Mouse (Mus musculus): ENCODE data around the gene Slc6a19.
"Not testable (repeated sequence)": the region's sequence is repeated elsewhere in the genome, so short reads cannot be mapped to it uniquely, and the experiment has no call there.

Gene Slc6a19

GRCm38 (mm10) chr13:73704694-73705325 is at the start of gene Slc6a19:
Gene Slc6a19 (minus strand): TSS chr13:73704865.
- DNase-seq = no peak

- no peak for DNase-seq
Measured at GRCm38 (mm10) chr13:73751284-73751683, 46.6 kb upstream of the Slc6a19 start.

GRCm38 (mm10) chr13:73750435-73750834 is 45.8 kb upstream of the Slc6a19 start:
- DNase-seq = no peak

GRCm38 (mm10) chr13:73748663-73749440 is 44.2 kb upstream of the Slc6a19 start:
- no peak for DNase-seq

GRCm38 (mm10) chr13:73743662-73744061 is 39.0 kb upstream of the Slc6a19 start:
- no peak for DNase-seq

GRCm38 (mm10) chr13:73742944-73743343 is 38.3 kb upstream of the Slc6a19 start:
- peak; percentile 31 for DNase-seq

- not testable (repeated sequence) for DNase-seq
Measured at GRCm38 (mm10) chr13:73740399-73740944, 35.8 kb upstream of the Slc6a19 start.

- DNase-seq = no peak
Measured at GRCm38 (mm10) chr13:73736943-73737342, 32.3 kb upstream of the Slc6a19 start.

- DNase-seq = no peak
Measured at GRCm38 (mm10) chr13:73735928-73736327, 31.3 kb upstream of the Slc6a19 start.

GRCm38 (mm10) chr13:73735270-73735669 is 30.6 kb upstream of the Slc6a19 start:
- DNase-seq = no peak

GRCm38 (mm10) chr13:73734379-73734778 is 29.7 kb upstream of the Slc6a19 start:
- no peak for DNase-seq

GRCm38 (mm10) chr13:73732742-73733700 is 28.4 kb upstream of the Slc6a19 start, which contains the start of gene Slc12a7:
Gene Slc12a7 (plus strand): TSS chr13:73733094.
- DNase-seq = peak; percentile 49

- DNase-seq = no peak
Measured at GRCm38 (mm10) chr13:73732235-73732634, 27.6 kb upstream of the Slc6a19 start.

- no peak for DNase-seq
Measured at GRCm38 (mm10) chr13:73730913-73731312, 26.2 kb upstream of the Slc6a19 start.

GRCm38 (mm10) chr13:73728633-73729032 is 24.0 kb upstream of the Slc6a19 start:
- DNase-seq = no peak

GRCm38 (mm10) chr13:73727621-73728025 is 23.0 kb upstream of the Slc6a19 start:
- no peak for DNase-seq

- no peak for DNase-seq
Measured at GRCm38 (mm10) chr13:73725315-73725714, 20.6 kb upstream of the Slc6a19 start.

- peak; percentile 56 for DNase-seq
Measured at GRCm38 (mm10) chr13:73723081-73723668, 18.5 kb upstream of the Slc6a19 start.

GRCm38 (mm10) chr13:73720241-73720640 is 15.6 kb upstream of the Slc6a19 start:
- DNase-seq = no peak

GRCm38 (mm10) chr13:73718225-73718624 is 13.6 kb upstream of the Slc6a19 start:
- DNase-seq = peak; percentile 86

GRCm38 (mm10) chr13:73714020-73714419 is 9.4 kb upstream of the Slc6a19 start:
- DNase-seq = peak; percentile 23

- no peak for DNase-seq
Measured at GRCm38 (mm10) chr13:73713204-73713603, 8.5 kb upstream of the Slc6a19 start.

Measured in retina, postnatal 1 day (tissue).